Mouse (Mus musculus) kidney, adult 11 months (tissue): ENCODE data around the gene Rnf144b.
A peak's percentile ranks its signal among the peaks of the same experiment; 100 is the strongest.

Experiments used
- DNase-seq: peaks from one replicate; pipeline ENCODE4 v3.0.0; 2022

Gene Rnf144b

DNA sequence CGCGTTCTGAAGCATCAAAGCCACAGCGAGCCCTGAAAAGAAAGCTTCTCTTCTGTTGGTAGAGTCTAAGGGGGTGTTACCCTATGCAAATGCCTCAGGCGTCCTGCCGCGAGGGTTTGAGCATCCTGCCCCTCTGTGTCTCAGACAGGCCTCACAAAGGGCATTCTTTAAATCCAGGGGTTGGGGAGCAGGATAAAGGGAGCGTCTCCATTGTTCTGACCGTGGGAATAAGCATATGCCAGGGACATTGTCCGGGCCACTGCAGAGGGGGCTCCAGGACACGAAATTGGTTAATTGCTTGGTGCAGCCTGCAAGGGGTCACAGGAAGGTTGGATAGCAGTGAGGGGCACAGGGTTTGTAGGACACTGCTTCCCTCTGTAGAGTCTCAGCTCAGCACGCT is 151.0 kb downstream of the Rnf144b start:
- no peak for DNase-seq

DNA sequence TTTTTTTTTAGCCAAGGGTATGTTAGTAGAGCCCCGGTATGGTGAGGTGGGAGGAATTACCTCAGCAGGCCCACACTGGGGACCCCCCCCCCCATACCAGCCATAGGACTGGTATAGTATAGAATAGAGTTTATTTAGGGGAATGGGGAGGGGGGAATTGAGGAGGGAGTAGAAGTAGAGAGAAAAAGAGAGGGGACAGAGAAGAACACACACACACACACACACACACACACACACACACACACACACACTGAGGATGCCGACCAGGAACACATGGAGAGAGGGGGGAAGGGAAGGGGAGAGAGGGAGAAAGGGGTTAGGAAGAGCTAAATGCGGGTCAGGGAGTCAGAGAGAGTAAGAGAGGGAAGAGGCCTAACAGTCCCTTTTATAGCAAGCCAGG is 151.7 kb downstream of the Rnf144b start:
- no peak for DNase-seq

DNA sequence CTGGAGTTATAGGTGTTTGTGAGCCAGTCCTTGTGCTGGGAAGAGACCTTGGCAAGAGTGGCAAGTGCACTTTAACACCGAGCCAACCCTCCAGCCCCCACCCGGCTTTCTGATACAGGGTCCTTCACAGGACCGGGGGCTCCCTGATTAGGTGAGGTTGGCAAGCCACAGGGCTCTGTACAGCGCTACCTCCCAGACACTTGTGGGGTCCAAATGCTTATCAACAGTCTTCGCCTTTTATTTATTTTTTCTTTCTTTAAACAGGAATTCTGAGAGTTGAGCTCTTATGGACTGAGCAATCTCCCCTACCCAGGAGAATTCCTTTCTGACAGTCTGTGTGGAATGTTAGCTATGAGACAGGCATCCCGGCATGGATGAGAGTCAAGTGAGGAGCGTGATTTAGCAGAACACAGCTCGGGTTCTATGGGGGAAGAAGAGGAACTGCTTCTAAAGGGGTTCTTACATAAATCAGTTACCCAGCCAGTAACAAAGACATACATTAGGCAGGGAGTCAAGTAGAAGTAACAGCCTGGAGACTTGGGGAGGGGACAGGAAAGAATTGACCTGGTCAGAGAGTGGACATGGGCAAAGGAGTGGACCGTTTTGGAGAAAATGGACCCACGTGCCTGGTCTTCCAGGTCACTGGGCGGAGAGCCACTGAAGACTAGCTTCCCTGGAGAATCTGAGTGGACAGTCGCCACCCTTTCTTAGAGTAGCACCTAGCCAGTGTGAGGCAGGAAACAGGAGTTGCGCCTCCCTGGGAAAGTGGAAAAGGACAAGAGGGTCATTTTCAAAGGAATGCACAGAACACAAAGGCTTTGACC is 154.8 kb downstream of the Rnf144b start:
- DNase-seq, result no peak

DNA sequence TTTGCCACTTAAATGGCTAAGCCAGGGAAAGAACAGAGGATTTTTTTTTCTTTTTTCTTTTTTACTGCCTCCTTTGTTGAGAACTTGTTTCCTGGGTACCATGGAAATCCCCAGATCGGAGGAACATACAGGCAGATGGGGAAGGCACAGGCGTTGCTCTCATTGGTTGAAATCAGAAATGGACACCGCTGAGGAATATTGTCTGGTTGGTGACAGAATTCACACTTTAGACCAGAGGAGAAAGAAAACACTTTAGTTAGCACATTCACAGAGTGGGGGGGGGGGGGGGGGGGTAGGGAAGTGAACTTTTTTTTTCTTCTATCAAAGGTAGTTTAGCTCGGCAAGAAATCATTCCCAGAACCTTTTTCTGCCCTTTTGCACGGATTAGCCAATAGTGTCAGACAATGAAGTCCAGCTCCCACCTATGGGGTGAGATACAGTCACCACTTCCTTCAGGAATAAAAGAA is 155.4 kb downstream of the Rnf144b start:
- no peak for DNase-seq

DNA sequence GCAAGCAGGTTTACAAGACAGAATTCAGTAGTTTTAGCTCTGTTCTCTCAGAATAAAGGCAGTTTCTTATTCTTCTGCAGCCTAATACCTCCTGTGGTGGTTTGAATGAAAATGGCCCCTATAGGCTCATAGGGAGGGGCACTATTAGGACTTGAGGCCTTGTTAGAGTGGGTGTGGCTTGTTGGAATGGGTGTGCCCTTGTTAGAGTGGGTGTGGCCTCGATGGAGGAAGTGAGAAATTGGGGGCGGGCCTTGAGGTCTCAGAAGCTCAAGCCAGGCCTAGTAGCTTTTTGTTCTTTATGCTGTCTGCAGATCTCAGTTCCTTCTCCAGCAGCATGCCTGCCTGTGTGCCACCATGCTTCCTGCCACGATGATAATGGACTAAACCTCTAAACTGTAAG is 159.8 kb downstream of the Rnf144b start:
- no peak for DNase-seq

DNA sequence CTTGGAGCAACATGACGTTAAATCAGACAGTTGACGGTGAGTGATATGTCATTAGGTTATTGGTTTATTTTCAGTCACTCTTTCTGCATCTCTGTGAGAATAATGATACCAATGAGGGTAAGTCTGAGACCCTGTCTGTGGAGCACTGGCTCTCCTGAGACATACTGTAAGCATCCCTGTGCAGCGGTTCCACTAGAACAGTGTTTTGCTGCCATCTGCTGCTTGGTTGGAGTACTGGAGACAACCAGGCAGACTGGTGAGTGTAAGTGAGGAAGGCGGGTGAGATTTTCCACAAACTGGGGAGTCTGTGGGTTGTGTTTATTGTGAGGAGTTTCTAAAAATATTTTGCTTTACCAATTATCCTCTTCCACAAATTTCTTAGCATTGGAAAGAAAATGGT is 166.0 kb downstream of the Rnf144b start:
- DNase-seq, result peak; percentile 26

DNA sequence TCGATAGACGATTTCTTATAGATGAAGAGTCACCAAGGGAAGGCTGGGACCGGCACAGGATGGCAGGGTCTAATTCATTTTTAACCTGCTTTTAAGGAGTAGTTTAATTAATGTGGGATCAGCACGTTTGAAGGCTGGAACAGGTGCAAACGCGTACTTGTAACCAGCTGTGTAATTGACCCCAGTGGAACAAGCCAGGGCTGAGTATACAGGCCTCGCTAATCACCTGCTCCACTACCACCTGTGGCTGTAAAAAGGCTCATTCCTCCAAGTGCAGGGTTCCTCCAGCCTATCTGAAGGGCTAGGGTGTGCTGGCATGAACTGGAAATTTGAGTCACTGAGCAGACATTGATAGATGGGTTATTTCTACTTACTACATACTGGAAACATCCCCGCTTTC is 174.0 kb downstream of the Rnf144b start:
- no peak for DNase-seq
